Mouse (Mus musculus) myocyte (in vitro differentiated cells): ENCODE measurements at regions not wholly inside any gene's neighbourhood (a gene's known extent, or its start where the extent isn't known, plus 50 kb on each side); places are given as distances from the start of the nearest gene placed in this dataset.

Experiments
- CEBPB ChIP-seq: IDR thresholded peaks from 2 replicates; pipeline ENCODE4 v1.6.1; 2011; ENCODE audit warnings: mild to moderate bottlenecking, moderate library complexity; ENCODE audit not compliant: poor library complexity, insufficient read depth, severe bottlenecking
- E2F4 ChIP-seq: IDR thresholded peaks from one replicate; pipeline ENCODE4 v1.6.1; 2011; ENCODE audit warnings: mild to moderate bottlenecking, control low read depth, moderate library complexity; ENCODE audit not compliant: insufficient read depth
- MAX ChIP-seq: IDR thresholded peaks from one replicate; pipeline ENCODE4 v1.6.1; 2011; ENCODE audit warnings: low read depth, mild to moderate bottlenecking, control low read depth
- MYOD1 ChIP-seq, 3 experiments: IDR thresholded peaks; one replicate each; pipeline ENCODE4 v1.6.1; 2011; ENCODE audit warnings: control low read depth in 2 of 3, low read depth in 2 of 3, mild to moderate bottlenecking in 2 of 3, moderate library complexity in 1 of 3; ENCODE audit not compliant: insufficient read length in 2 of 3, control insufficient read depth in 1 of 3
- MYOG ChIP-seq, 3 experiments: IDR thresholded peaks; one replicate each; pipeline ENCODE4 v1.6.1; 2011; ENCODE audit warnings: control low read depth in 2 of 3, low read depth in 2 of 3, mild to moderate bottlenecking in 2 of 3; ENCODE audit not compliant: insufficient read length in 2 of 3, control insufficient read depth in 1 of 3, insufficient read depth in 1 of 3
- POLR2A ChIP-seq: IDR thresholded peaks from one replicate; pipeline ENCODE4 v1.6.1; 2011; ENCODE audit warnings: low read depth, mild to moderate bottlenecking, control low read depth, moderate library complexity; ENCODE audit not compliant: insufficient read length
- POLR2AphosphoS2 ChIP-seq: IDR thresholded peaks from one replicate; pipeline ENCODE4 v1.6.1; 2011; ENCODE audit warnings: low read depth, control low read depth; ENCODE audit not compliant: insufficient read length
- REST ChIP-seq: IDR thresholded peaks from one replicate; pipeline ENCODE4 v1.6.1; 2011; ENCODE audit warnings: mild to moderate bottlenecking, control low read depth, moderate library complexity; ENCODE audit not compliant: insufficient read depth, insufficient read length
- SRF ChIP-seq: IDR thresholded peaks from one replicate; pipeline ENCODE4 v1.6.1; 2011; ENCODE audit warnings: low read depth; ENCODE audit not compliant: control insufficient read depth, insufficient read length
- TCF12 ChIP-seq: IDR thresholded peaks from one replicate; pipeline ENCODE4 v1.6.1; 2011; ENCODE audit warnings: mild to moderate bottlenecking, control low read depth; ENCODE audit not compliant: poor library complexity, insufficient read depth, severe bottlenecking
- USF1 ChIP-seq: IDR thresholded peaks from one replicate; pipeline ENCODE4 v1.6.1; 2011; ENCODE audit warnings: low read depth, mild to moderate bottlenecking, control low read depth, moderate library complexity

DNA sequence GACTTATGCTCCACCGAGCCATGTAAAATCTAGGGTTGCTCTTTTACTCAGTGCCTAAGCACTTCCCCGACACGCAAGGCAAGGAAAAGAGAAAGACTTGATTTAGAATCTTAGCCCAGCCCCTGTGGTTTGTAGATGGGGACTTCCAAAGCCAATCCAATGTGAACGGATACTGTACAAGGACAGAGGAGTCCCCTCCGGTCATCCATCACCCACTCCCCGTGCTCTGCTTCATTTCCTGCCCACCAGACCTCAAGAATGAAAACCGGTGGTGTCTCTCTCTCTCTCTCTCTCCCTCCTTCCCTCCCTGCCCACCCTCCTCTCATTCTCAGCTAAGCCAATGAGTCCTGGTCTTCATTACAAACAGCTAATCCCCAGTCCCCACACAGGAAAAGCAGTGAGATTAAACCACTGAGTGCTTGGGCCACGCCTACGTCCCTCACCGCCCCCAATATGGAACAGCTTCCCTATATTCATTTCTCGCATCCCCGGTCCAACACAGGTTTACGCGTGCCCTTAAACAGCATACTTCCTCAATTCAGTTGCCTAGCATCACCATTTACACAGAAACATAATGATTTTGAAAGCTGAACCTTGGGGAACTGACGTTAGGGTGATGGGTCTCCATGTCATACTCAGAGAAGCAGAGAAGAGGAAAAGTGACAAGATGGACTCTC, 151.1 kb upstream of the Noct start:
- TF ChIP-seq TCF12 (no peak), USF1 (no peak), MAX (no peak), POLR2A (no peak), MYOG (IDR thresholded peaks at IDR 0.05; ENCODE audit: control insufficient read depth in 1 of 3, insufficient read depth in 1 of 3, insufficient read length in 2 of 3, low read depth in 2 of 3) (no peak), POLR2AphosphoS2 (no peak), REST (no peak), CEBPB (no peak), E2F4 (no peak), MYOD1 (IDR thresholded peaks at IDR 0.05; ENCODE audit: control insufficient read depth in 1 of 3, insufficient read length in 2 of 3, low read depth in 2 of 3) (no peak), SRF (no peak)
